Mouse (Mus musculus): ENCODE results near the gene Ywhah.

Gene Ywhah

DNA sequence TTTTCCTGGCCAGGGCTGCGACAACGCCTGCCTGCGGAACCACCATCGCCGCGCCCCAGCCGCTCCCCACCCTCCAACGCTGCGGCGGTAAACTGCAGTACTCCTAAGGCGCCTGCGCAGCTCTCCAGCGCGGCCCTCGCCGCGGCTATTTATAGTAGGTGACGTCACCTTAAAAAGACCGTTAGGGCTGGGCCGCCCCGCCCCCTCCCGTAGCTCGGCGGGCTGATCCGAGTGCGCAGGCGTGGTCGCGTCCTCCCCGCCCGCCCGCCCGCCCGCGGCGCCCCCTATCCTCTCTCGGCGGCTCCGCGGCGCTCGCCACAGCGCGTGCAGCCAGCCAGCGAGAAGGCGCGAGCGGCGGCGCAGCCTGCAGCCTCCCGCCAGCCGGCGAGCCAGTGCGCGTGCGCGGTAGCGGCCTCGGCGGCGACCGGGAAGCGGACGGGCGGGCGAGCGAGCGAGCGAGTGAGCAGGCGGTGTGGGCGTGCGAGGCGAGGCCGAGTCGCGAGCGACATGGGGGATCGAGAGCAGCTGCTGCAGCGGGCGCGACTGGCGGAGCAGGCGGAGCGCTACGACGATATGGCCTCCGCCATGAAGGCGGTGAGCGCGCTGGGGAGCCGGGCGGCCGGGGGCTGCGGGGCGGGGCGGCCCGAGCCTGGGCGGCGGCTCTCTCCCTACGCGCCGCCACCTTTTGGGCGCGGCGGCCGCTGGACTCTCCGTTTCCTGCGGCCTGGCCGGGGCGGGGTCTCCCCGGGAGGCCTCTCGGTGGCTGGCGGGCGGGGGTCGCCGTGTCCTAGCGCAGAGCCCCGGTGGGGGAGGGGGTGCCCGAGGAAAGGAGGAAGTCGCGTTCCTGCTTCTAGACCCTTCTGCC, at the start of gene Ywhah:
TSS of gene Ywhah (plus strand) at position 256 of the 865 bp plus-strand sequence.
- DNase-seq: peak; percentile 97

DNA sequence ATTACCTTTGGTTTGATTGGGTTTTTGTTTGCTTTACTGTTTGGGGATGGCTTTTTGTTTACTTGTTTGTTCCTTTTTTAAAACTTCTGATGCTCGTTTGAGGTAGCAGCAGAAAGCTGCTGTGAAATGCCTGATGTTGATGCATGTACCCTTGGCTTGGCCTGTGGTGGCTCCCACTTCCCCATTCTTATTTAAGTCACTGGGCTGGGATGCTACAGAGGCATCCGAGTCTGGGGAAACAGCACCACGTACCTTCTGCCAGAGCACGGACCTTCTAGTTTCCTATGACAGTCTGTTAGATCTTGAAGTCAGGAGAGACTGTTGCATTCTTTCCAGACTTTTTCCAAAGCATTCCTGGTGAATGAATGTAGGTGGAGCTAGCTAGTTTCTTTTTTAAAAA, 42.1 kb upstream of the Ywhah start:
- DNase-seq: no peak

DNA sequence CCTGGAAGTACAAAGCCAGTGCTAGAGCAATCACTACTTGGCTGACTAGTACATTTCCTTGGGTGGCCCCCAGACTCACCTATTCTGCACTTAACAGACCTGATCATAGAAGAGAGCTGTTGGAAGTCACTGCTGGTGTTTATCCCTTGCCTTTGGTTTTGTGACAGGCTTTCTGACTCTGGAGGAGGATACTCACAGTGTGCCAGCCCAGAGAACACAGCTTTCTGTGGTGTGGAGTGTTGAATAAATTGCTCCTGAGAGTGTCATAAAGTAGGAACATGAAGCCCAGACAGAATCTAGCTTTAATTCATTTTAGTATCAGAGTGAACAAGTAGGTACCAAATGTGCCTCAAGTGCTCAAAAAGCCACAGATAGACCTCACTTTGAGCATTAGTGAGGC, 41.4 kb upstream of the Ywhah start:
- DNase-seq: no peak

DNA sequence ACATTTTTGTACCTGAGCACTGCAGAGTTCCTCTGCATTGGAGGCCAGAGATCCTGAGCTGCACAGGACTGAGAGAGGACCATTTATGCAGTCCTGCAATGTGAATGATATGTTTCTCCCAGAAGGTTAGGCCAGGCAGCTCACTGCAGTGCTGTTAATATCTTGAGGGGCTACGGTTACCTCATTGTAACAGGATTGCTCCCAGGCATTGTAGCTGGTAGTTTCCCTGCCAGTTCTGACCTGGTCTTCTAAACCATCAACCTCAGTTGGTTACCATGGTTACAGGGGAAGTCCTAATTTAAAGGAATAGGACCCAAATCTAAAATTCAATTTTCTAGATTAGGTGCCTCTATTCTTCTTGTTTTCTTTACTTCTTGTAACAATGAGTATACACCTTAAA, 33.2 kb upstream of the Ywhah start:
- DNase-seq: no peak

- no peak for DNase-seq
Measured at GRCm38 (mm10) chr5:32987873-32988272, 30.7 kb upstream of the Ywhah start.

- DNase-seq: peak; percentile 70
Measured at GRCm38 (mm10) chr5:32989959-32990640, 28.5 kb upstream of the Ywhah start.

DNA sequence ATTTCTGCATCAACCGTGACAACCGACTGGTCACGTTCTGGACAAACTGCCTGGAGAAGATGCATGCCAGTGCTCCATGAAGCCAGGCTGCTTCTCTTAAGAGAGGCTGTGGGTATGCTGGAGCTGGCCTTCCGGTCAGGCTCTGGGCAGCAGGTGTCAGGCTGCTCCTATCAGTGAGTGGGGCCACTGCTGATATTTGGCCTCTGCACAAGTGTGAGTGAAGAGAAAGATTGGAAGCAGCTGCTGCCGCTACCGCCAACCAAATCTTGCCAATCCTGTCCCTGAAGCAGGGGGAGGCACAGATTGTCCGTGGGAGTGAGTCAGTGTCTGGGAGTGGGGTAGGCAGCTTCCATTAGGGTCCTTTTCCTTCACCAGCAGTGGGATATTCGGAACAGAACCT, 27.5 kb upstream of the Ywhah start:
- peak; percentile 73 for DNase-seq

GRCm38 (mm10) chr5:32994471-32994870, 24.1 kb upstream of the Ywhah start:
- no peak for DNase-seq

- no peak for DNase-seq
Measured at GRCm38 (mm10) chr5:32995756-32996155, 22.9 kb upstream of the Ywhah start.

- no peak for DNase-seq
Measured at GRCm38 (mm10) chr5:32996560-32996959, 22.1 kb upstream of the Ywhah start.

DNA sequence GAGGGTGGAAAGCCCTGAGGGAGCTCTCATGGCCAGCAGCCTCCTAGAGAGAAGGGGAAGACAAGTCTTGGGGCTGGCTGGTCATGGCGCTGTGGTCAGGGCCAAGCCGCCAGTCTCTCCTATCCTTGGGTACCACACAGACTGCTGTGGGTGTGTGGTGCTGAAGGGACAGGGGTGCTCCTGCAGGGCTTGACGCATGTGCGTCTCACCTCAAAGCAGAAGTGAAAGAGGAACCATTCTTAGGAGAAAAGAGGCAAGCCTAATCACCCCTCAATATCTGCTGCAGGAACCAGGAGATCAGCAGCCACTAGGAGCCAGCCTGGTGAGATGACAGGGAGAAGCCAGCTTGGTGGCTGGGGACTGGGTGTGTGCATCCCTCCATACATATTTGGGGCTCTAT, 20.9 kb upstream of the Ywhah start:
- DNase-seq: no peak

- DNase-seq: no peak
Measured at GRCm38 (mm10) chr5:32998783-32999182, 19.8 kb upstream of the Ywhah start.

GRCm38 (mm10) chr5:33001111-33001510, 17.5 kb upstream of the Ywhah start:
- peak; percentile 82 for DNase-seq

GRCm38 (mm10) chr5:33002781-33003180, 15.8 kb upstream of the Ywhah start:
- DNase-seq: no peak

DNA sequence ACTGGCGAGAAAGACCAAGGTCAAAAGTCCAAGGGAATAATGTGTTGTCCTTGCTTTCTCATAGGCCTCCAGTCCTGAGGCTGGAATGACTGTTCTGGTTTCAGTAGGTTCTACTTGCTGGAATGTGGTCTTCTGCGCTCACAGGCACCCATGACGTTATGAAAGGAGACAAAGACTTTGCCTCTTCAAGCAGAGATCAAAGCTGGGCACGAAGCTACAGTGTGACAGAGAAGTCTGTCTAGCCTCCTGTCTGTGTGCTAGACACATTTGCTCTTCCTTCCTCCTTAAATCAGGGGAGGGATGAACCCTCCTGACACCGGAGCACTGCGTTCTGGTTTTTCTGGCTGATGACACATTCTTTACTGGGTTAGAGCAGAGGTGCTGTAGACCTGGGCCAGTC, 15.1 kb upstream of the Ywhah start:
- no peak for DNase-seq

DNA sequence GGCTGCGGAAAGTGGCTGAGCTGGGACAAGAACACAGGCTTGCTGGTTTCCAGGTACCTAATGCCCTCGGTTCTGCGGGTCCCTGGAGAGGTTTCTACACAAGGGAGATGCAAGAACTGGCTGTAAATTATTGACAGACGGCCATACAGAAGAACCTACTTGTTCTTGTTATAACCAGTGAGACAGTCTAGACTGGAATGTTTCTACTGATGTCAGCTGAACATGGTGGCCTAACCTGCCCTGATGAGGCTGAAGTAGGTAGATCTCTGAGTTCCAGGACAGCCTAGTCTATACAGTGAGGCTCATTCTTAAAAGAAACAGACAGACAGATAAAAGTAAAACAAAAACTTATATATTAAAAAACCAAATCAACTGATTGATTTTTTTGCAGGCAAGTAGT, 14.5 kb upstream of the Ywhah start:
- DNase-seq: no peak

DNA sequence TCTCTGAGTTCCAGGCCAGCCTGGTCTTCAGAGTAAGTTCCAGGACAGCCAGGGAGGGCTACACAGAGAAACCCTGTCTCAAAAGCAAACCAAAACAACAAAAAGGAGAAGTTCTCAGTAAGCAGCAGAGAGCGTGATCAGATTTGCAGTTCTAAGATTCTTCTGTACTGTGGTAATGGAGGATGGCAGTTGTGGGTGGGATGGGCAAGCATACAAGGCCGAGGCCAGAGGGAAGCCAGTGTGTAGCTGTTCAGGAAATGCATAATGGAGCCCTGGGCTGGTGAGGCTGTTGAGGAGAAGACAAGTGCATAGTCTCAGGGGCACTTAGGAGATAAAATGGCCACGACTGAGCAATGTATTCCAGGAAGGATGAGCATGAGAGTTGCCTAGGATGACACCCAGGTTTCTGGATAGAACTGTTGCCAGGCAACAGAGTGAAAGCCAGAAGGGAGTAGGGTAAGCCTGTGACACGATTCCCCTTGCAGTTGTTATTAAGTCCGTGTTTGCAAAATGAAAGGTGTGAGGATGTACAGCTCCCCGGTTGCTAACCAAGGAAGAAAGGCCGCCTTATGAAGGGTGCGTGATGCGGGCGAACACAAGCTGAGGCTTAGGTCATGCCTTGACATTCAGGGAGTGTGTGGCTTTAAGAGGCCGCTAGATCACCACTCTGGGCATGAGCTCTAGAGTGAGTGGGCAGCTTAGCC, 13.0 kb upstream of the Ywhah start:
- peak; percentile 56 for DNase-seq

GRCm38 (mm10) chr5:33006670-33007069, 11.9 kb upstream of the Ywhah start:
- DNase-seq: peak; percentile 83

GRCm38 (mm10) chr5:33007371-33007770, 11.2 kb upstream of the Ywhah start:
- no peak for DNase-seq

- DNase-seq: no peak
Measured at GRCm38 (mm10) chr5:33009301-33009700, 9.3 kb upstream of the Ywhah start.

GRCm38 (mm10) chr5:33009818-33010812, 8.5 kb upstream of the Ywhah start:
- DNase-seq: no peak

Data from right cerebral cortex, postnatal 25 days (tissue).